8 mouse cellular contexts compared by ENCODE assay signal in the genomic region with DNA sequence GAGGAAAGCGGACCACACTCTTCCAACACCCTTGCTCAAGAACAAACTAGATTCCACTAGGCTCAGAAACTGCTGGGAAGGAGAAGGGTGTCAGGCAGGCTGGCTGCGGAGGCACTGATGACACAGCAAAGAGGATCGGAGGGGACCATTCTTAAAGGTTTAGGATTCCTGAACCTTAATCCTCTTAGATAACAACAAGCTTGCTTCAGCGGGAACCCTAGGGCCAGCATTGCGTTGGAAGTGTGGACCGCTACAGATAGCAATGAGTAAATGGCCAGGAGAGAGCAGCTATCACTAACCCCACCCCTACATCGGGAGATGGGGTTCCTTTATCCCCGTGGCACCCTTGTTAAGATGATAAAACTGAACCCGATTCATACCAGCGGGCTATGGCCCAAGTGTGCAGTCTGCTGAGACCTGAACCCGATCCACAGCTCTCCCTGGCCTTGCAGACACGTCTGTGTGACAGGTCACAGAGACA. TPM values are rescaled to one million over a fixed set of nuclear protein-coding genes. Genes with fewer than 3 reads are reported as not detected.
DNase-seq lines count a peak whose midpoint lies in the region; ATAC-seq lines count a peak whose summit lies in the region.

No protein-coding gene starts in this region.

- no peak overlapping the region for H3K27ac ChIP-seq in heart, embryonic 11.5 days (ENCODE audit: low read depth, low read length)
- H3K27ac ChIP-seq in hindbrain, embryonic 12.5 days: no peak overlapping the region
- H3K27ac ChIP-seq in midbrain, embryonic 10.5 days (replicated peaks): peak overlapping the region; percentile 71

- H3K4me1 ChIP-seq in heart, embryonic 11.5 days (ENCODE audit: control insufficient read depth, insufficient read depth, low read length): peaks cover 5% of the 10 kb centered on the region; the same call in 1 of the 2 replicates
- H3K4me1 ChIP-seq in hindbrain, embryonic 12.5 days: peaks cover 7% of the 10 kb centered on the region
- H3K4me1 ChIP-seq in midbrain, embryonic 10.5 days: peaks cover 8% of the 10 kb centered on the region

- no peak for DNase-seq in heart, postnatal 4 days
- DNase-seq in MN1 (ENCODE audit: low spot score): peak; percentile 17
- no peak for DNase-seq in midbrain, embryonic 10.5 days (ENCODE audit: low spot score)
- no peak for DNase-seq in cerebellum, adult 9-11 months
- no peak for DNase-seq in urinary bladder, postnatal 4 days (ENCODE audit: low spot score in 2 of 2)
- DNase-seq in kidney, postnatal 4 days: no peak

- peak overlapping the region; percentile 62 for H3K9ac ChIP-seq in heart, embryonic 11.5 days (ENCODE audit: low read depth, low read length)
- H3K9ac ChIP-seq in hindbrain, embryonic 12.5 days: peak overlapping the region; percentile 15

- no peaks in the 10 kb centered on the region for H3K27me3 ChIP-seq in heart, embryonic 11.5 days (ENCODE audit: control insufficient read depth, insufficient read depth, low read length)
- peaks cover 4% of the 10 kb centered on the region; the same call in 1 of the 2 replicates for H3K27me3 ChIP-seq in hindbrain, embryonic 12.5 days
- peaks cover 8% of the 10 kb centered on the region; the same call in 1 of the 2 replicates for H3K27me3 ChIP-seq in midbrain, embryonic 10.5 days (ENCODE audit: low read depth, poor library complexity, severe bottlenecking)

- peak overlapping the region; percentile 88 for H3K4me2 ChIP-seq in heart, embryonic 11.5 days
- H3K4me2 ChIP-seq in hindbrain, embryonic 12.5 days (replicated peaks): peak overlapping the region; percentile 51

- H3K36me3 ChIP-seq in heart, embryonic 11.5 days (ENCODE audit: control insufficient read depth, insufficient read depth, low read length): no peaks in the 10 kb centered on the region
- no peaks in the 10 kb centered on the region for H3K36me3 ChIP-seq in hindbrain, embryonic 12.5 days
- no peaks in the 10 kb centered on the region for H3K36me3 ChIP-seq in midbrain, embryonic 10.5 days

- peak overlapping the region; percentile 52 for H3K4me3 ChIP-seq in heart, embryonic 11.5 days (ENCODE audit: low read depth, low read length)
- H3K4me3 ChIP-seq in hindbrain, embryonic 12.5 days: peak overlapping the region; percentile 30
- H3K4me3 ChIP-seq in midbrain, embryonic 10.5 days: peak overlapping the region; percentile 52

- no peaks in the 10 kb centered on the region for H3K9me3 ChIP-seq in heart, embryonic 11.5 days (replicated peaks; ENCODE audit: control insufficient read depth, low read length)
- H3K9me3 ChIP-seq in hindbrain, embryonic 12.5 days (replicated peaks): no peaks in the 10 kb centered on the region
- H3K9me3 ChIP-seq in midbrain, embryonic 10.5 days (replicated peaks): no peaks in the 10 kb centered on the region

- peak; percentile 23; the same call in 1 of the 2 replicates for ATAC-seq in heart, embryonic 11.5 days (replicated peaks; ENCODE audit: insufficient number of reproducible peaks, low FRiP score, low TSS enrichment)
- ATAC-seq in hindbrain, embryonic 12.5 days (ENCODE audit: low FRiP score): 0 out of 2 replicates have a peak, but pooled peaks have one; percentile 18

- WGBS in heart, embryonic 11.5 days (ENCODE audit: insufficient replicate concordance): 10% methylated on average over 12 of the region's 12 CpGs
- 26% methylated on average over 12 of the region's 12 CpGs for WGBS in hindbrain, embryonic 12.5 days
- WGBS in midbrain, embryonic 10.5 days: 14% methylated on average over 12 of the region's 12 CpGs

RNA-seq across cellular contexts. Expression of a gene that starts 22.3 kb away (rescaled TPM):
- polyA plus RNA-seq in heart, embryonic 11.5 days (2014; fragmentation: Nextera tagmentation; extraction: Ambion mirVana): not detected in 2 replicates
- total RNA-seq in heart, postnatal 4 days (2021): not detected
- not detected in 2 replicates for polyA plus RNA-seq in hindbrain, embryonic 12.5 days (2016; fragmentation: Nextera tagmentation; extraction: Ambion mirVana)
- not detected in 2 replicates for polyA plus RNA-seq in midbrain, embryonic 10.5 days (2016; fragmentation: Nextera tagmentation; extraction: Ambion mirVana)

RNA-seq across cellular contexts. Expression of a gene that starts 33.0 kb away (rescaled TPM):
- 28.6 and 35.8 TPM in 2 replicates for polyA plus RNA-seq in heart, embryonic 11.5 days (2014; fragmentation: Nextera tagmentation; extraction: Ambion mirVana)
- total RNA-seq in heart, postnatal 4 days (2021): 10 to 100 TPM; 17.6 to 20.1 TPM
- 16.5 and 16.9 TPM in 2 replicates for polyA plus RNA-seq in hindbrain, embryonic 12.5 days (2016; fragmentation: Nextera tagmentation; extraction: Ambion mirVana)
- polyA plus RNA-seq in midbrain, embryonic 10.5 days (2016; fragmentation: Nextera tagmentation; extraction: Ambion mirVana): 18.5 and 18.9 TPM in 2 replicates

RNA-seq across cellular contexts. Expression of a gene that starts 38.2 kb away (rescaled TPM):
- not detected in 2 replicates for polyA plus RNA-seq in heart, embryonic 11.5 days (2014; fragmentation: Nextera tagmentation; extraction: Ambion mirVana)
- total RNA-seq in heart, postnatal 4 days (2021): under 1 TPM in 1 of 2 experiments, not detected in 1; 0.19 TPM
- 0.22 and 0.57 TPM in 2 replicates for polyA plus RNA-seq in hindbrain, embryonic 12.5 days (2016; fragmentation: Nextera tagmentation; extraction: Ambion mirVana)
- polyA plus RNA-seq in midbrain, embryonic 10.5 days (2016; fragmentation: Nextera tagmentation; extraction: Ambion mirVana): 0.12 TPM in 1 of 2 replicates, not detected in the other
